Mouse (Mus musculus): ENCODE results near the gene Kcnq2. TPM values are rescaled to one million over a fixed set of nuclear protein-coding genes. Genes with fewer than 3 reads are reported as not detected.

Kcnq2 gene
- polyA plus RNA-seq (2014; fragmentation: Illumina TruSeq; extraction: RNeasy Lipid Tissue Mini Kit (QIAGEN cat#74804); ENCODE audit: low replicate concordance): 0.19 TPM

DNA sequence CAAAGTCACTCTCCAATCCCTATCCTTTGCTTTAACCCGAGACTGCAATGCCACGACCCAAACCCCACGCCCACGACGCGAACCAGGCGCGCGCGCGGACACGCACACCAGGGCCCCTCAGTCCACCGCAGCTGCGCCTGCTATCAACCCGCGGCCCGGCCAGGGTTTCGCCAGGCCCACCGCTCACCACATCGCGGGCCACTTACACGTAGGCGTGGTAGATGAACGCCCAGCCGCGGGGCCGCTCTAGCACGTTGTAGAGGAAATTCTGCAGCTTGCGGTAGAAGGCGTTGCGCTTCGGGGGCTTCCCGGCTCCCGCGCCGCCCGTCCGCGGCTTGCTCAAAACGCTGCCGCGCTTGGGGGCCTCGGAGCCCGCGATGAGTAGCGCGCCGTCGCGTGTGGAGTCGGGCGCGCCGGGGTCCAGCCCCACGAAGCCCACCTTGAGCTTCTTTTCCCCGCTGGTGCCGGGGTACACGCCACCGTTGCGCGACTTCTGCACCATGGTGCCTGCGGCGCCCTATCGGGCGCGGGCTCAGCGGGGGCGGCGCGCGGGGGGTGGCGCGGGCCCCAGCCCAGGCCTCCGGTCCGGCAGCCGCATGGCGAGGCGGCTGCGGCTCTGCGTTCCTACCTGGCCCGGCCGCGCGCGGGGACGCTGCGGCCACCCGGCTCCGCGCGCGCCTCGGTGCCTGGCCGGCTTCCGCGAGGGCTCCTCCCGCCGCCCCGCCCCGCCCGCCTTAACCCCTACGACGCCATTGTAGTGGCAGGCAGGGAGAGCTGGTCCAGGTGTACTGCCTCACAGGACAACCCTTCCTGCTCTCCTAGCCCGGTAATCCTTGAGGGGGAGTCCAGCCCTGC lies at the start of gene Kcnq2:
TSS of gene Kcnq2 (minus strand) at position 710 of the 855 bp plus-strand sequence.

GRCm38 (mm10) chr2:181156248-181157121 lies 21.4 kb upstream of the Kcnq2 start, which contains the start of gene Eef1a2:
Gene Eef1a2 (minus strand): TSS chr2:181157014.

DNA sequence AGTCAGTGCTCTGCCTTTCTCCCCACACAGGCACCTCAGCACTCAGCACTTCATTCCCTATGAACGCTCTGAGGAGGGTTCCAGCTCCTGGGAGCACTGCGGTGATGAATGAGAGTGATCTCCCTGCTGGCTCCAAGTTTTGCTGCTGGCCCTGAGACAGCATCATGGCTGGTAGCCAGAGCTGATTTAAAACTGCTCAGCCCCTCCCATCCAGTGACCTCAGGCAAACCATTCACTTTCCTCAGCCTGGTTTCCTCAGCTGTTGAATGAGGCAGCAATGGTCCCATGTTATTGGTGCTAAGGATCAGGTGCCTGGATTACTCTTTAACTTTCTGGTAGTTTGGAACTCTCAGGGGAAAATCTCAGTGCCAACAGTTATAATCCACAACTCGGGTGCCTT lies 91.7 kb downstream of the Kcnq2 start, which contains the start of gene Chrna4:
TSS of gene Chrna4 (minus strand) at position 110 of the 400 bp plus-strand sequence.

Other genes with a start within 250 kb of the Kcnq2 start
- gene Ythdf1, start 214.4 kb downstream of the Kcnq2 start, polyA plus RNA-seq (2014; fragmentation: Illumina TruSeq; extraction: RNeasy Lipid Tissue Mini Kit (QIAGEN cat#74804); ENCODE audit: low replicate concordance): 37.1 TPM
- not detected for gene Birc7, start 206.3 kb downstream of the Kcnq2 start, polyA plus RNA-seq (2014; fragmentation: Illumina TruSeq; extraction: RNeasy Lipid Tissue Mini Kit (QIAGEN cat#74804); ENCODE audit: low replicate concordance)
- not detected for gene Nkain4, start 180.6 kb downstream of the Kcnq2 start, polyA plus RNA-seq (2014; fragmentation: Illumina TruSeq; extraction: RNeasy Lipid Tissue Mini Kit (QIAGEN cat#74804); ENCODE audit: low replicate concordance)
- 3.7 TPM for gene Arfgap1, start 168.1 kb downstream of the Kcnq2 start, polyA plus RNA-seq (2014; fragmentation: Illumina TruSeq; extraction: RNeasy Lipid Tissue Mini Kit (QIAGEN cat#74804); ENCODE audit: low replicate concordance)
- 0.11 TPM for gene Col20a1, start 148.8 kb downstream of the Kcnq2 start, polyA plus RNA-seq (2014; fragmentation: Illumina TruSeq; extraction: RNeasy Lipid Tissue Mini Kit (QIAGEN cat#74804); ENCODE audit: low replicate concordance)
- gene Chrna4, start 91.8 kb downstream of the Kcnq2 start, polyA plus RNA-seq (2014; fragmentation: Illumina TruSeq; extraction: RNeasy Lipid Tissue Mini Kit (QIAGEN cat#74804); ENCODE audit: low replicate concordance): not detected
- not detected for gene Eef1a2, start 21.7 kb upstream of the Kcnq2 start, polyA plus RNA-seq (2014; fragmentation: Illumina TruSeq; extraction: RNeasy Lipid Tissue Mini Kit (QIAGEN cat#74804); ENCODE audit: low replicate concordance)
- 5.9 TPM for gene Ppdpf, start 51.9 kb upstream of the Kcnq2 start, polyA plus RNA-seq (2014; fragmentation: Illumina TruSeq; extraction: RNeasy Lipid Tissue Mini Kit (QIAGEN cat#74804); ENCODE audit: low replicate concordance)
- gene Ptk6, start 67.5 kb upstream of the Kcnq2 start, polyA plus RNA-seq (2014; fragmentation: Illumina TruSeq; extraction: RNeasy Lipid Tissue Mini Kit (QIAGEN cat#74804); ENCODE audit: low replicate concordance): 5.1 TPM
- gene Srms, start 77.9 kb upstream of the Kcnq2 start, polyA plus RNA-seq (2014; fragmentation: Illumina TruSeq; extraction: RNeasy Lipid Tissue Mini Kit (QIAGEN cat#74804); ENCODE audit: low replicate concordance): not detected
- gene Fndc11, start 84.7 kb upstream of the Kcnq2 start, polyA plus RNA-seq (2014; fragmentation: Illumina TruSeq; extraction: RNeasy Lipid Tissue Mini Kit (QIAGEN cat#74804); ENCODE audit: low replicate concordance): not detected
- gene Helz2, start 106.7 kb upstream of the Kcnq2 start, polyA plus RNA-seq (2014; fragmentation: Illumina TruSeq; extraction: RNeasy Lipid Tissue Mini Kit (QIAGEN cat#74804); ENCODE audit: low replicate concordance): 5.8 TPM
- gene Gmeb2, start 152.7 kb upstream of the Kcnq2 start, polyA plus RNA-seq (2014; fragmentation: Illumina TruSeq; extraction: RNeasy Lipid Tissue Mini Kit (QIAGEN cat#74804); ENCODE audit: low replicate concordance): 10.5 TPM
- not detected for gene Stmn3, start 179.2 kb upstream of the Kcnq2 start, polyA plus RNA-seq (2014; fragmentation: Illumina TruSeq; extraction: RNeasy Lipid Tissue Mini Kit (QIAGEN cat#74804); ENCODE audit: low replicate concordance)
- gene Rtel1, start 184.4 kb upstream of the Kcnq2 start, polyA plus RNA-seq (2014; fragmentation: Illumina TruSeq; extraction: RNeasy Lipid Tissue Mini Kit (QIAGEN cat#74804); ENCODE audit: low replicate concordance): 2.8 TPM
- gene Zgpat, start 229.6 kb upstream of the Kcnq2 start, polyA plus RNA-seq (2014; fragmentation: Illumina TruSeq; extraction: RNeasy Lipid Tissue Mini Kit (QIAGEN cat#74804); ENCODE audit: low replicate concordance): 0.97 TPM
- 25.0 TPM for gene Arfrp1, start 230.1 kb upstream of the Kcnq2 start, polyA plus RNA-seq (2014; fragmentation: Illumina TruSeq; extraction: RNeasy Lipid Tissue Mini Kit (QIAGEN cat#74804); ENCODE audit: low replicate concordance)
- gene Lime1, start 244.8 kb upstream of the Kcnq2 start, polyA plus RNA-seq (2014; fragmentation: Illumina TruSeq; extraction: RNeasy Lipid Tissue Mini Kit (QIAGEN cat#74804); ENCODE audit: low replicate concordance): 0.45 TPM